In the genomic region with DNA sequence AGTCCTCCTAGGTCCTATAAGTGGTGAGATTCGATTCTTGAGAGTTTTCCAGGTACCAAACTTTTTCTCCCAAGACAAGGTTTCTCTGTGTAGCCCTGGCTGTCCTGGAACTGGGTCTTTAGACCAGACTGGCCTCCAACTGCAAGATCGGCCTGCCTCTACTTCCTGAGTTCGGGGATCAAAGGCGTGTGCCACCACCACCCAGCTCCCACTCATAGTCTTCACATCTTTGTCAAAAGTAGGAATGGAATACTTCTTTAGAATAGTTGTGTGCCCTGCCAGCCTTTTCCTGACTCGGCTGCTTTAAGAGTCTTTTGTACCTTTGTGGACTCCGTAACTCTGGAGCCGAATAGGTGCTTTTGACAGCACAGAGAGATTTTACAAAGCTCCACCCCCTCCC, we compare ENCODE assay signal across 8 mouse cellular contexts. TPM values are rescaled to one million over a fixed set of nuclear protein-coding genes. Genes with fewer than 3 reads are reported as not detected.
DNase-seq lines count a peak whose midpoint lies in the region; ATAC-seq and TF ChIP-seq lines count a peak whose summit lies in the region.

No protein-coding gene starts in this region.

- intact Hi-C loops in gastrocnemius, adult 2 months (cut with DNase I) = no loop called here

- dilution Hi-C loops in CH12.LX (cut with MboI; ENCODE audit: extremely low pct_ligation_motif_present, extremely low pct_unique_long_range_greater_than_20kb, low sequenced_read_pairs) = no loop called here

- no peak for TF ChIP-seq EP300 in CH12.LX (IDR thresholded peaks at IDR 0.05; ENCODE audit: low read length)

- H3K27ac ChIP-seq in gastrocnemius, adult 2 months = peak overlapping the region; percentile 86
- no peak overlapping the region for H3K27ac ChIP-seq in CH12.LX (ENCODE audit: insufficient read depth, low read depth)
- H3K27ac ChIP-seq in hindbrain, embryonic 11.5 days (ENCODE audit: low read depth, low read length) = no peak overlapping the region
- H3K27ac ChIP-seq in midbrain, embryonic 13.5 days = no peak overlapping the region

- H3K4me1 ChIP-seq in CH12.LX (ENCODE audit: control insufficient read depth in 1 of 2, insufficient read depth in 2 of 2) = peaks cover 22 to 58% of the 10 kb centered on the region in 2 experiments
- H3K4me1 ChIP-seq in hindbrain, embryonic 11.5 days (replicated peaks; ENCODE audit: control insufficient read depth, insufficient read depth, low read length) = peaks cover 33% of the 10 kb centered on the region
- peaks cover 82% of the 10 kb centered on the region for H3K4me1 ChIP-seq in midbrain, embryonic 13.5 days (replicated peaks)

- TF ChIP-seq POLR2A in CH12.LX (IDR thresholded peaks at IDR 0.05; ENCODE audit: low read depth, low read length) = no peak

- no peak for TF ChIP-seq CTCF in gastrocnemius, adult 2 months (IDR thresholded peaks at IDR 0.05)
- TF ChIP-seq CTCF in CH12.LX (conservative IDR thresholded peaks at IDR 0.05 in 1 of 2, IDR thresholded peaks at IDR 0.05 in 1 of 2; ENCODE audit: low read depth in 2 of 2, low read length in 2 of 2) = no peak

- WGBS in hindbrain, embryonic 11.5 days = 31% methylated on average over 7 of the region's 7 CpGs
- WGBS in midbrain, embryonic 13.5 days = 19% methylated on average over 7 of the region's 7 CpGs

- peaks cover 70% of the 10 kb centered on the region for H3K79me2 ChIP-seq in CH12.LX (replicated peaks; ENCODE audit: control insufficient read depth, extremely low read depth, insufficient read depth, poor library complexity, severe bottlenecking)

- in situ Hi-C loops in CH12.LX (cut with MboI; ENCODE audit: low pct_ligation_motif_present, low pct_unique_long_range_greater_than_20kb, low sequenced_read_pairs) = loop anchor here (5.0 kb wide), 1 partner anchor 49 kb away; no protein-coding TSS in a partner anchor

- ATAC-seq in hindbrain, embryonic 11.5 days (ENCODE audit: low FRiP score) = no peak
- ATAC-seq in midbrain, embryonic 13.5 days = no peak

- peak overlapping the region; percentile 66 for H3K9ac ChIP-seq in CH12.LX (ENCODE audit: insufficient read depth, low read depth)
- H3K9ac ChIP-seq in hindbrain, embryonic 11.5 days (ENCODE audit: low read depth, low read length) = peak overlapping the region; percentile 99
- H3K9ac ChIP-seq in midbrain, embryonic 13.5 days (replicated peaks) = peak overlapping the region; percentile 92

- no peaks in the 10 kb centered on the region for H3K27me3 ChIP-seq in CH12.LX (replicated peaks)
- H3K27me3 ChIP-seq in hindbrain, embryonic 11.5 days (ENCODE audit: control insufficient read depth, insufficient read depth, low read length) = no peaks in the 10 kb centered on the region
- H3K27me3 ChIP-seq in midbrain, embryonic 13.5 days = no peaks in the 10 kb centered on the region

- no peak for DNase-seq in gastrocnemius, adult 2 months
- DNase-seq in gastrocnemius, postnatal 10 days = no peak
- no peak for DNase-seq in CH12.LX (ENCODE audit: extremely low read depth)
- DNase-seq in hindbrain, embryonic 11.5 days (ENCODE audit: low spot score) = no peak
- no peak for DNase-seq in adrenal gland, postnatal 25 days
- no peak for DNase-seq in left cerebral cortex, adult 11 months (ENCODE audit: low spot score)
- DNase-seq in cerebellum, adult 9-11 months = no peak

- peaks cover 58 to 62% of the 10 kb centered on the region in 2 experiments for H3K36me3 ChIP-seq in CH12.LX (replicated peaks in 1 of 2; ENCODE audit: control insufficient read depth in 1 of 2, insufficient read depth in 1 of 2, low read length in 1 of 2)
- H3K36me3 ChIP-seq in hindbrain, embryonic 11.5 days (ENCODE audit: control insufficient read depth, insufficient read depth, low read length) = peaks cover 27% of the 10 kb centered on the region
- H3K36me3 ChIP-seq in midbrain, embryonic 13.5 days = peaks cover 52% of the 10 kb centered on the region

- no peaks in the 10 kb centered on the region for H3K9me3 ChIP-seq in CH12.LX (replicated peaks; ENCODE audit: low read length)
- H3K9me3 ChIP-seq in hindbrain, embryonic 11.5 days (ENCODE audit: control insufficient read depth, low read length) = no peaks in the 10 kb centered on the region
- no peaks in the 10 kb centered on the region for H3K9me3 ChIP-seq in midbrain, embryonic 13.5 days

- H3K4me3 ChIP-seq in gastrocnemius, adult 2 months = peak overlapping the region; percentile 79
- H3K4me3 ChIP-seq in CH12.LX (replicated peaks in 1 of 3; ENCODE audit: low read depth in 2 of 3, low read length in 2 of 3, poor library complexity in 1 of 3) = peak overlapping the region; percentile 68 to 94 (median 92)
- H3K4me3 ChIP-seq in hindbrain, embryonic 11.5 days (ENCODE audit: low read depth, low read length) = peak overlapping the region; percentile 99
- peak overlapping the region; percentile 82 for H3K4me3 ChIP-seq in midbrain, embryonic 13.5 days (replicated peaks)

- TF ChIP-seq RAD21 in CH12.LX (IDR thresholded peaks at IDR 0.05; ENCODE audit: low read depth, low read length) = no peak

- H3K4me2 ChIP-seq in CH12.LX (ENCODE audit: insufficient read depth, low read depth, poor library complexity, severe bottlenecking) = peak overlapping the region; percentile 85
- peak overlapping the region; percentile 98 for H3K4me2 ChIP-seq in hindbrain, embryonic 11.5 days (replicated peaks; ENCODE audit: low read depth, low read length)
- H3K4me2 ChIP-seq in midbrain, embryonic 13.5 days (replicated peaks) = peak overlapping the region; percentile 100

TF ChIP-seq in CH12.LX, 34 proteins besides CTCF, POLR2A, EP300 and RAD21:
- TF ChIP-seq MAFK (IDR thresholded peaks at IDR 0.05; ENCODE audit: insufficient replicate concordance, low read length) (no peak), CHD2 (IDR thresholded peaks at IDR 0.05; ENCODE audit: low read length) (no peak), ZKSCAN1 (IDR thresholded peaks at IDR 0.05; ENCODE audit: borderline replicate concordance, low read depth, low read length) (no peak), IRF4 (IDR thresholded peaks at IDR 0.05; ENCODE audit: low read depth, low read length) (no peak), ZNF384 (IDR thresholded peaks at IDR 0.05; ENCODE audit: low read depth, low read length) (no peak), MXI1 (IDR thresholded peaks at IDR 0.05; ENCODE audit: low read depth, low read length) (no peak)
TF ChIP-seq in CH12.LX: peak in this region for 0.

RNA-seq across cellular contexts. Expression of gene Scd2, which starts 2.7 kb away (rescaled TPM):
- total RNA-seq in gastrocnemius, adult 2 months (2021) = 1 to 10 TPM; 7.4 to 9.1 TPM
- total RNA-seq in gastrocnemius, postnatal 10 days (2021) = 10 to 100 TPM; 55.2 to 56.7 TPM
- total RNA-seq in CH12.LX (2012; rRNA removed) = 204 and 212 TPM in 2 replicates
- 123 and 205 TPM in 2 replicates for total RNA-seq in CH12.LX (2014; rRNA removed)
- polyA plus RNA-seq in CH12.LX (2012; ENCODE audit: insufficient read length, low read depth) = 274 and 408 TPM in 2 replicates
- polyA plus RNA-seq in hindbrain, embryonic 11.5 days (2014; fragmentation: Nextera tagmentation; extraction: Ambion mirVana) = 314 and 349 TPM in 2 replicates
- 254 and 259 TPM in 2 replicates for polyA plus RNA-seq in midbrain, embryonic 13.5 days (2015; fragmentation: Nextera tagmentation; extraction: Ambion mirVana)
- total RNA-seq in adrenal gland, postnatal 25 days (2021) = 749 and 764 TPM in 2 replicates

RNA-seq across cellular contexts. Expression of gene Scd4, which starts 36.7 kb away (rescaled TPM):
- total RNA-seq in gastrocnemius, adult 2 months (2021) = under 1 TPM in 1 of 2 experiments, not detected in 1; 0.13 TPM
- under 1 TPM; 0.33 to 0.61 TPM for total RNA-seq in gastrocnemius, postnatal 10 days (2021)
- total RNA-seq in CH12.LX (2012; rRNA removed) (0.08 TPM in 1 of 2 replicates, not detected in the other), CH12.LX (2014; rRNA removed) (0.18 TPM in 1 of 2 replicates, not detected in the other)
- 0.10 and 0.11 TPM in 2 replicates for polyA plus RNA-seq in CH12.LX (2012; ENCODE audit: insufficient read length, low read depth)
- 0.06 TPM in 1 of 2 replicates, not detected in the other for polyA plus RNA-seq in hindbrain, embryonic 11.5 days (2014; fragmentation: Nextera tagmentation; extraction: Ambion mirVana)
- polyA plus RNA-seq in midbrain, embryonic 13.5 days (2015; fragmentation: Nextera tagmentation; extraction: Ambion mirVana) = 0.08 TPM in 2 replicates
- 5.5 and 6.4 TPM in 2 replicates for total RNA-seq in adrenal gland, postnatal 25 days (2021)

Comparison
In these comparisons a context has a peak if more than half of its experiments do, and no peak if none do; other contexts are left out.
1. RNA of gene Scd2, which starts 2.7 kb away (total RNA-seq): 749 to 764 TPM in adrenal gland, postnatal 25 days, 123 to 212 TPM in CH12.LX and 55.2 to 56.7 TPM in gastrocnemius, postnatal 10 days; 7.4 to 9.1 TPM in gastrocnemius, adult 2 months; every median in the first group is over 4 times any median in the second.
2. Peak in every context shown above with its lines, with median percentiles within 50 percentile points of each other: H3K4me3 ChIP-seq, H3K4me2 ChIP-seq and H3K9ac ChIP-seq.